Mouse (Mus musculus): ENCODE results near the gene Qrich2.
A peak's percentile ranks its signal among the peaks of the same experiment; 100 is the strongest.
"Not testable (repeated sequence)": the region's sequence is repeated elsewhere in the genome, so short reads cannot be mapped to it uniquely, and the experiment has no call there.

Gene Qrich2

DNA sequence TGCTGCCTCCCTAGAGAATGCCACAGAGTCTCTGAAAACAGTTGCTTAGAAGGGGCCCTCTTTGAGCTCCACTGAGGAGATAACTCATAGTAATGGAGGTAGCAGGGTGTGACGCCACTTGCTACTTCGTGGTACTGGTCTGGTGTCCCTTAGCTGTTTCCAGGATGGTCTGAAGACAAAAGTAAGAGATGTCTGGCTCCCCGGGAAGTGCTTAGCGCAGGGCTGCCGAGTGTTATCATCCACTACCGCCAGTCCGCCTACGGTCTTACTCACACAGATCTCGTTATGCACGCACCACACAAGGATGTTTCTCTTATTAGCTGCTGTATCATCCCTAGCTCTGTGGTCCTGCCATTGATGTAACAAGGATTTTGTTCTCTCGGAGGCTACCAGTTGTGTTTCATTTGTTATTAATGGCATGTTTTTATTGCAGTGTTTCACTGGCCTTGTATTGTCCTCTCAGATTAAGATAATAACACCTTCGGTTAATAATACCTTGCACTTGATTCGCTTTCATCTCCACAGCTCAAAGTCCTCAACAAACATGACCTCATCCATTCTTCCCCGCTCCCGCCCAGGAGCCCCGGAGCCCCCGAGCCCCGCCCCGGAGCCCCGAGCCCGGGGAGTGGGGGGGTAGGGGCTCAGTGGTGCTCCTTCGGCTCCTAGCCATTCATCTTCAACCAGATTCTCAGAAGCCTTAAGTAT is 35.2 kb downstream of the Qrich2 start:
- DNase-seq (ENCODE audit: extremely low spot score, low spot score), result no peak

DNA sequence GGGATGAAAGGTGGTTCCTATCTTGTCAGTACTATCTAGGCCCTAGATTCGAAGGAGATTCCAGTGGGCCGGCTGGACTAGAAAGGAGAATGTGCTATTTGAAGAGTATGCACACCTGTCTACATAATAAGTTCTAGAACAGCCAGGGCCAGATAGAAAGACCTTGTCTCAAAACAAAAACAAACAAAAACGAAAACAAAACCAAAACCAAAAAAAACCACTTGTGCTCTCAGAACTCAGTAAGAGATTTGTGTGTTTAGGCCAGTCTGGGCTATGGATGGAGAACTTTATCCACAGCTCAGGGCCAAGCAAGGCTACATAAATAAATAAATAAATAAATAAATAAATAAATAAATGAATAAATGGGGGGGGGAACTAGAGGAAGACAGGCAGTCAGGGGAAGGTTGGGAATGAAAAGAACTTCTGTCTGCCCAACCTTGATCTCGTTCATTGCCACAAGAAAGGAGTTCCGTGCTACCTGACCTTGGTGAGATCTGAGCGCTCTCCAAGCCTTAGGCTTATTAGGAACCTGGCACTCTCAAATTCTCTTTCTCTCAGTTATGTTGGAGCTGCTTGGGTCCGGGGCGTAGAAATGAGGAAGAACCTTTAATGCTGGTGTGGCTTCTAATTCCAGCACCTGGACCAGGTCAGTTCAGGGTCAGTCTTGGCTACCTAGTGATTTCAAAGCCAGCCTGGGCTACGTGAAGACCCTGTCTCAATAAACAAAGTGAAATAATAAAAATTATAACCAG is 36.0 kb downstream of the Qrich2 start:
- DNase-seq (ENCODE audit: extremely low spot score, low spot score), result no peak

DNA sequence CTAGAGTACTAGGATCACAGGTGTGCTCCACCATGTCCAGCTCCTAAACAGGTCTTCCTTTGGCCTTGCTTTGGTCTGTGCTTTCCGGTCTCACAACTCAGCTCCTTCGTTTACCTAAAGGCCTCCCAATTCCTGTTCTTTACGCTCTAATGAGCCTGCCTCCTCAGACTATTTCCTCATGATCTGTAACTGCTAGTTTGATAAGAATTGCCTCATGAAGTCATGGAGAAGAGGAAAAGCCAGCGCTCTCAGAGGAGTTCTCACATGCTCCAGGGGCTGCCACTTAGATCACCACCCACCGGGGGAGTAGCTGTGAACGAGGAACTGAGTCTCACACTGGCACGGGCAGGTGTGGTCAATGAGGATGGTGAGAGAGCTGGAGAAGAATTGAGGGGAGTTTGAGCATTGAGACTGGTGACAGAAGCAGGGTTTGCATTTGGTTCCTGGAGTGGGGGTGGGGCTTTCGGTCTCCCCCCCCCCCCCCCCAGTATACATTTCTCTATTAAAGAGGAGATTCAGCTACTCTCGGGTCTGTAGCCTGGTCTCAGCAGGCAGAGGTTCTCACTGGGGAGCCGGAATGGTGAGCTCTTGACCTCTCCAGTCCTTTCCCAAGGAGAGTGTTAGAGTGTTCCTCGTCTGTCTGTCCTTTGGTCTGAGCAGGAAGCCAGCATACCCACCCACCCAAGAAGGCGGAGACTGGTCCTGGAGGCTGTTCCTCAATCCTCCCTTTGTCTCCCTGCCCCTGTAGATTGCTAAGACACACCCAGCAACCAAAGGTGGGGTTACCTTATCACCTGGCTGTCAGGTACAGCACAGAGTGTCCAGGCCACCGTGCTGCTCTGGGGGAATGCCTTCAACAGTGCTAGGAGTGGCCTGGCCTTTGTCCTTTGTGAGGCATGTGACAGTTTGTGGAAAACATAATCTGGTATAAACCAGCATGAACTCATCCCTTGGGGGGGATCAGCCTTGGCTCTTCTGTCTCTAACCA is 36.9 kb downstream of the Qrich2 start:
- DNase-seq (ENCODE audit: extremely low spot score, low spot score), result no peak

DNA sequence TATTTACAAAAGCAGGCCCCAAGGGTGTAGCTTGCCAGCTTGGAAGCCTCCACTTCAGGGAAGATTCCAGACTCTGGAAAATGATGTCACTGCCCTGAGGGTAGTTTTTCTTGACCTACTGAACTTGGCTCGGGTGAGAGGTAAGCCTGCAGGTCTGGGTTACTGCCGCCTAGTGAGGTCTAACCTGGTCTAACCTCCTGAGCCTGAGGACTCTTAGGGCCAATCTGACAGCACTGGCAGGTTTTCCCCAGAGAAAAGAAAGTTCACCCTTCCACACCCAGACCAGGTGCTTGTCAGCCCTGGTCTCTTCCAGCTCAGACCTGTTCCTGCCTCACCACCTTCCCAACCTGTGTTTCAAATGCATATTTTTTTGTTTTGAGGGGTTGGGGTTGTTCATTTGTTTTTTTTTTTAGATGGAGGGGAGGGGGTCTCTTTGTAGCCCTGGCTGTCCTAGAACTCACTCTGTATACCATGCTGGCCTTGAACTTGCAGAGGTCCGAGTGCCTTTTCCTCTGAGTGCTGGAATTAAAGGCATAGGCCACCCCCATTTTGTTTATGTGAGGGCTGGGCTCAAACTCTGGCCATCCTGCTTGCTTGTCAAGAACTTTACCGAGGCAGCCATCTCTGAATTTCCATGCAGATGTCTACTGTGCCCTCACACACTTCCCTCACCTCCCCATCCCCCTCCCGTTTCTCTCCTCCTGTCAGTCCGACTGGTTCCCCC is 39.0 kb downstream of the Qrich2 start:
- no peak for DNase-seq (ENCODE audit: extremely low spot score, low spot score)

DNA sequence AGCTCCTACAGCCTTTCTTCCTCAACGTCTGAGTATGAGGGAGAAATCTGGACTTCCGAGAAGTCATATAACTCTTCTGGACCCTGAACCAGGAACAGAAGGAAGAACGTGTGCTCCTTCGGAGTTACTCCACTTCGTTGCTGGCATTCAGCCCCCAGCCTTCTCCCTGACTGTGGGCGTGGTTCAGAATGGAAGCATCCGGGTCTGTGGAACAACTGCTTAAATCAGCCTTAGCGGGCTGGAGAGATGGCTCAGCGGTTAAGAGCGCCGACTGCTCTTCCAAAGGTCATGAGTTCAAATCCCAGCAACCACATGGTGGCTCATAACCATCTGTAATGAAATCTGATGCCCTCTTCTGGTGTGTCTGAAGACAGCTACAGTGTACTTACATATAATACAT is 39.7 kb downstream of the Qrich2 start:
- not testable (repeated sequence) for DNase-seq (ENCODE audit: extremely low spot score, low spot score)

DNA sequence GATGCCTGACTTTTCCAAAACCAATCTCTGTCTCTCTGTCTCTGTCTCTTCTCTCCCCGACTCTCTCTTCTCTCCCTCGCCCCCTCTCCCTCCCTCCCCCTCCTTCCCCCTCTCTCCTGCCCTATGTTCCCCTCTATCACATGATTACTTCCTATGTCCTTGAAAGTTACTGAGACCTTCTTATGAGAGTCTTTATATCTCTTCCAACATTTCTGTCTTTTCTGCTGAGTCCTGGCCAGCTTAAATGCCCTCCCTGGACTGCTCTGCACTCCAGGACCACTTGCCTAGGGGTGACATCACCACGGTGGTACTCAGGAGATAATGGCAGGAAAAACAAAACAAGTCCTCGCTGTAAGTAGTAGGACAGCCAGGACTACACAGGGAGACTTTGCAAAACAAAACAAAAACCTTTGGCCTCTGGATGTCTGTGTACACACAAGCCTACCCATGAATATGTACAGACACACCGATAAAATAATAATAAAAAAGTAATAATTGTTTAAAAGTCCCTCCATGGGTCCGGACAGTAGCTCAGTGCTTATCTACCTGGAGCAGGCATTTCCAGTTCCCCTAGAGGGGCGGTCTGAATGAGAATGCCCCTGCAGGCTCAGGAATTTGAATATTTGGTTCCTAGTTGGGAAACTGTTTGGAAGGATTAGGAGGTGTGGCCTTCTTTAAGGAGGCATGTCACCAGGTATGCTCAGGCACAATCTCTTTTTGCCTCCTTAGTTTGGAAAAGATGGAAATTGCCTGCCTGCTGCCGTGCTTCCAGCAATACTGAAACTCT is 41.2 kb downstream of the Qrich2 start:
- no peak for DNase-seq (ENCODE audit: extremely low spot score, low spot score)

DNA sequence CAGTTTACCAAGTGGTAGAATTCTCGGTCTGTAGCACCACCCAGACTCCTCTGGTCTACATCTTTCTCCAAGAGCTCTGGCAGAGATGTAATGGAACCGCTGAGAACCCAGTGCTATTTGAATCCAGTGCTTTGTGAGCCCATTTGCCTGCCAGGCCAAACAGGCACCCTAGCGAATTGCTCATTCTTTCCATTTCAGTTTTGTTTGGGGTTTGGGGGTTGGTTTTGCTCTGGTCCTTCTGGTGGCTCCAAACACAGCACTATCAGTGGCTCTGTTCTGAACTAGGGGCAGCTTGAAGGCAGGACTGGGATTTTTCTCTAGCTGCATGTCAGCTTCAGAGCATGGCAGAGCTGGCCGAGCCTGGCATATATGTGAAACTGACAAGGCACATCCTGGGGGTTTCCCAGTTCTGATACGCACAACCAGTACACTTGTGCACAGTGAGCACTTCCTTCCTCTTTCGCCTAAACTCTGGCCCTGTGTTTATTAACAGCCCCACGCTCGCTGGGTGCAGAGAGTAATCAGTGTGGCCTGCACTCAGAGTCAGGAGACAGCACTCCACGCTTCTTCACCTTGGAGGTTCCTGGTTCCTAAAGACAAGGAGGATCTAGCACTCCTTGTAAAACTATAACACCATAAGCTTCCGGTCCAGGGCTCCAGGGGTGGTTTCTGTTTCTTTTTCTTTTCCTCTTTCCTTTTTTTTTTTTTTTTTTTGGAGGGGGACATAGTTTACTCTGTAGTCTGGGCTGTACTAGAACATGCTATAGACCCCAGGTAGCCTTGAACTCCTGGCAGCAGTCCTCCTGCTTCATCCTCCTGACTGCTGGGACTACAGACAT is 42.0 kb downstream of the Qrich2 start:
- no peak for DNase-seq (ENCODE audit: extremely low spot score, low spot score)

DNA sequence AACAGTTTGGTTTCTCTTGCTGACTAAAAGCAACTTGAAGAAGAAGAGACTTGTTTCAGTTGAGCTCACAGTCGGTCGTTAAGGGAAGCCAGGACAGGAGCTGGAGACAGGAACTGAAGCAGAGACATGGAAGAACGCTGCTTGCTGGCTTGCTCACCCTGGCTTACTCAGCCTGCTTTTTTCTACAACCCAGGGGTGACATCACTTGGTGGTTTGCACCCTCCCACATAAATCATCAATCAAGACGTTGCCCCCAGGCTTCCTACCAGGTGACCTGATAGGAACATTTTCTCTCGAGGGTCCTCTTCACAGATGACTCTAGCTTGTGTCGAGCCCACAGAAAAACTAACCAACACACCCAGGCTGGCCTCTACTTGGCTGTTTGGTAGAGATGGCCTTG is 42.8 kb downstream of the Qrich2 start:
- DNase-seq (ENCODE audit: extremely low spot score, low spot score), result no peak

DNA sequence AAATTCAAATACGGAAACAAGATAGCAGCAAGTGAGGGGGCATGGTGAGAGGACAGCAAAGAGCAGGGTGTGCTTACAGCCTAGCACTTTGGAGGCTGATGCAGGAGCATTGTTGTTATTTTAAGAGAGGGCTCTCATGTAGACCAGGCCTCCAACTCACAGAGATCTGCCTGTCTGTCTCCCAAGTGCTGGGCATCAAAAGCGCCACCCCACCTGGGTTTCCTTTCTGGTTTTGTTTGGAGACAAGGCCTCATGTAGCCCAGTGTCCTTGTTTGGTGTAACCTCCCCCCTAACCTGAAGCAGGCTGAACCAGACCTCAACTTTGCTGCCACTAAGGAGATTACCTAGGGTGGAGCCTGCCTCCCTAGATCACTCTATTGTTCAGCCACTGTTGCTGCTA is 43.5 kb downstream of the Qrich2 start:
- no peak for DNase-seq (ENCODE audit: extremely low spot score, low spot score)

DNA sequence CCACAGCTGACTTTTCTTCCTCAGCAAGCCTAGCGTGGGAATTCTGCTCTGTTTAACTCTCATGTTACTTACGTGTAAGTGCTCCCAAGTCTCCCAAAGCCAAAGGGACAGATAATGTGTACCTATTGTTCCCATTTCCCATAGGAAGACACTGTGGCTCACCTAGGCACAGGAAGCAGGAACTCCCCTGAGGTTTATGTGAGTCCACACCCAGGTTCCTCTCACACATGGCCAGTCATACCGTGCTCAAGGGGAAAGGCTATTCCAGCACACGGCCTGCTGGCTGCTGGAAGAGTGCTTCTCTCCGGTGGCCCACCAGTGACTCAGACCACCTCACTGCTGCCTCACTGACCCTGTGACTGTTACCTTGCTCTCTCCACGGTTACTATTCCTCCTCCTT is 44.9 kb downstream of the Qrich2 start:
- DNase-seq (ENCODE audit: extremely low spot score, low spot score), result no peak

DNA sequence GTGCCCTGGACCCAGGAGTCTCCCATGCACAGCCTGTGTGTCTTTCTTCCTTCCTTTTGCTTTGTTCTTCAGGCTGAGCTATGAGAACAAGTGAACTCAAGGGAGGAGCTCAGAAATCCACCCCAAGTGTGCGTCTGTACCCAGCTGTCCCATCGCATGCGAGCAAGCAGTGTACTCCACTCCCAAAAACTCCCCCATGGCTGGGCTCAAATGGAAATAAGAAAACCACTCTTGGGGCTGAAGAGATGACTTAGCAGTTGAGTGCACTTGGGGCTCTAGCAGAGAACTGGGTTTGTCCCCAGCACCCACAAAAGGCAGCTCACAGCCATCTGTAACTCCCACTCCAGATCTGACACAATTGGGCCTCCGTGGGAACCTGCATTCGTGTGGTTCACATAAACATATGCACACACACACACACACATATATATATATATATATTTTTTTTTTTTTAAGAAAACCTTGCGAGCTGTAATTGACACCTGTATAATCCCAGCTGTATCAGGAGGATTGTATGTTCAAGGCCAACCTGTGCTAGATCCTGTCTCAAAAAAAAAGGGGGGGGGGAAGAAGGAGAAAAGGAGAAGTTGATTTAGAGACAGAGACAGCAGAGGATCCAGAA is 47.1 kb downstream of the Qrich2 start:
- DNase-seq (ENCODE audit: extremely low spot score, low spot score), result no peak

DNA sequence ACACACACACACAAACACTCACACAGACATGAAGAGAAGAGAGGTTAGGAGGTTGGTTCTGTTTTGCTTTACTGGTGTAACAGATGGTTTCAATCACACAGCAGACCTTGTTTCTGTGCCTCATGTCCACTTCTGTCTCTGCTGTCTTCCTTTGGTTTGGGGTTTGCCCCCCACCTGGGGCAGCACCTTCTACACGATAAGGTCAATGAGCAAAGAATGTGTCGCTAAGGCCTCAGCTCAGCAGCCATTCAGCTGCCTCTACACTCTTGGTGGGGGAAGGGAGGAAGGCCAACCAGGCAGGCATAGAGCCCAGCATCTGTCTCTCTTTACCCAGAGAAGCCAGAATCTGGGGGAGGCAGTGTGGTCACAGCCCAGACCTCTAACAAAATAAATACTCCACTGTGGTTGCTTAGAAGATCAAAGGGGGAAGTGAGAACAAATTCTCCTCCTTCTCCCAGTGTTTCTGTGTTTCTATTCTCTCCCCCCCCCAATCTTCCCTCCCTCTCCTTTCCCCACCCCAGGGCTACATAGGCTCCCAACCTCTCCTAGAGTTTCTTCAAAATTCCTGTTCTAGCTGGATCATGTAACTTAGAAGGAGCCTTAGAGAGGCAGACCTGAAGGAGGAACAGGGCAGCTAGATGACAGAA is 47.7 kb downstream of the Qrich2 start:
- DNase-seq (ENCODE audit: extremely low spot score, low spot score), result peak; percentile 50

DNA sequence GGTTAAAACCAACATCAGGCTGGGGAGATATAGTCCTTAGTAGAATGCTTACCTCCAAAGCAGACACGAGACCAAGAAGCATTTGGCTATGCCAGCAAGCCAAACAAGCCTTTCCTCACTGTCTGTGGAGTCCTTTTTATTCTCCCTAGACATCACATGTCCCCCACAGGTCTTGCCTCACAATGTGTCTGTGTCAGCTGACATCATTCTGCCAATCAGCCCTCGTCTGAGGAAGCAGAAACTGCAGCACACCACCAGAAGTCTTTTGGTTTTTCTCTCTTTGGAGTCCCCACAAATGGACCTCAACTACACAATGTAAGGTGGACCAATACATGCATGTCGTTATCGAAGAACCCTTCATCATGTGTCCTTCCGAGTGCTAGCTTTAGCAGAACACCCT is 49.0 kb downstream of the Qrich2 start:
- DNase-seq (ENCODE audit: extremely low spot score, low spot score), result no peak

DNA sequence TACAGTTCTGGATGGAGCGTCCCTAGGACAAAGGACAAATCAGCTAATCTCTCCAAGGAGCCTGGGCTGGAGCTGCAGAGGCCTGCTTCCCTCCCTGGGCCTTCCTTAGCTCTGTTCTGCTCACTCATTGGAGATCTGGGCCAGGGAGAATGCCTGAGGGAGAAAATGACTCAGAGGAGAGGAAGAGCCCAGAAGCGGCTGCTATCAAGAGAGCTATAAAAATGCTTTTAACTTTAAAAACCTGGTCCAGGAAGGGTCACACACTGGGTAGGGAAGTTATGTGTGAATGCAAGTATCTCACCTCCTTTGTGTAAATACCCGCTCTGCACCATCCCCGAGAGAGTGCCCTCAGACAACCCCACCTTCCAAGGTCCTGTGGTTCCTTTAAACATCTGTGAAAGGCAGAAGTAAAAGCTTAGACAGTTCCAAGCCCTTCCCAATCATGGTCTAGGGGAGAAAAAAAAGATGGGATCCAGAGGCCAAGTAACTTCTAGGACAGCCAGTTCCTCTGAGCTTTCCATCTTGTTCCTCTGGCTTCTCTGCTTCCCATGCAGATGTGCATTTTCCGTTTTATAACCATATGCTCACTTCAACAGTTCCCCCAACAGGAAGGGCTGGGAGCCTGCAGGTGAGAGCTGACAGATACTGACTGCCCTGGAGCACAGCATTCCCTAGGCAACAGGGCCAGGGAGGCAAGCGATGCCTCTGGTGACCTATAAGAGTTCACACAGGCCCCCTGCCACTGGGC is 49.7 kb downstream of the Qrich2 start:
- no peak for DNase-seq (ENCODE audit: extremely low spot score, low spot score)

DNA sequence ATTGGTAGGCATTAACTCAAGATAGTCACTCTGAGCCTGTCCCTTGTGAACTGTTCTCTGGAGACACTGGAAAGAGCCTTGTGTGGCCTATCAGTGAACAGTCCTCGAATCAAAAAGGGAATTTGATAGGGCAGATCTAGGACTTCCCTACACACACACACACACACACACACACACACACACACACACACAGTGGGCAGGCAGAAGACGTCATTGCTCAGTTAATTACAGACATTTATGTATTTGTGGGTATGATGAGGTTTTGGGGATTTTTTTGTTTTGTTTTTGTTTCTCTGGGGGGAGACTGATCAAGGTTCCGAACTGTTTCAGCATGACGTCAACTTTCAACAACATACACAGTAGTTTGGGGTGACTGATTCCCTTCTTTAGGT is 52.4 kb downstream of the Qrich2 start:
- DNase-seq (ENCODE audit: extremely low spot score, low spot score), result no peak

DNA sequence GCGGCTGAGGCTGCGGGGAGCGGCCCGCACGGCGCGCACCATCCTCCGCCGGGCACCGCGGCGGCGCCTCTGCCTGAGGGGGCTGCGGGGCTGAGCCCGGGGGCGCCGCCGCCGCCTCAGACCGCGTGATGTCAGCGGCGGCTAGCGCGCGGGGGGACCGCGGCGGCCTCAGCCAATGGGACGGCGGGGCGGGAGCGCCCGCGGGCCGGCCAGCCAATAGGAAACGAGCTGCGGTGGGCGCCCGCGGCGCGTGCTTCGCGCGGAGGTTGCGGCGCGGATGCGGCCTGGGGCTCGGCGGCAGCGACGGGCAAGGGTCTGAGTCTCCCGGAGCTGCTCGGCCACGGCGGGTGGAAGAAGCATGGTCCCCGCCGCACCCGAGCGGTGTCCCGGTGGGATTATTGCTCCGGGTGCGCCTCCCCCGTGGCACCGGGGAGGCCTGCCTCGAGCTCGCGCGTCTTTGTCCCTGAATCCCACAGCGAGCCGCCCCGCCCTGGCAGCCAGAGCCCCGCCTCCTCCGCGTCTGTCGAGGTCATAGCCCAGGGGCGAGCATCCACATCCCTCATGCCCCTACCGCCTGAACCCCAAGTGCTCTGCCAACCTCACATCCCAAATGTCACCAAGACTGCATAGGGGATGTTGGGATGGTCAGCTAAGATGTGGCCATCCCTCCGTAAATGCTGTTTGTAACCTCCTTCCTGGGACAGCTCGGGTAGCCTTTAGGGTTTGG is 53.0 kb downstream of the Qrich2 start, which contains the start of gene Rnf157:
Rnf157 (minus strand) TSS at position 129 of the 727 bp plus-strand sequence.
- DNase-seq (ENCODE audit: extremely low spot score, low spot score), result peak; percentile 88

All from neural tube, embryonic 10.5 days (tissue).